Mouse (Mus musculus): ENCODE results near the gene Emilin3. TPM values are rescaled to one million over a fixed set of nuclear protein-coding genes. Genes with fewer than 3 reads are reported as not detected.

The Emilin3 gene
- polyA plus RNA-seq, 1 experiment from 2014 or later: 28.0 TPM

GRCm38 (mm10) chr2:160887284-160887683, 24.8 kb downstream of the Emilin3 start:
- Histone ChIP-seq H3K9ac (peak overlapping the region; percentile 25; the same call in 1 of the 2 replicates), H3K36me3 (no peaks in the 10 kb centered on the region), H3K4me1 (0 out of 2 replicates have a peak, but pooled peaks cover 2% of the 10 kb centered on the region), H3K27ac (peak overlapping the region; percentile 51), H3K4me3 (replicated peaks) (peak overlapping the region; percentile 52), H3K4me2 (peak overlapping the region; percentile 95), H3K9me3 (no peaks in the 10 kb centered on the region), H3K27me3 (replicated peaks) (no peaks in the 10 kb centered on the region)
- peak; percentile 72 for ATAC-seq (ENCODE audit: insufficient read depth, low FRiP score, low read depth)
- whole genome bisulfite sequencing: 1% methylated on average over 11 of the region's 11 CpGs

GRCm38 (mm10) chr2:160886221-160886620, 25.9 kb downstream of the Emilin3 start:
- H3K9ac ChIP-seq: no peak overlapping the region
- no peaks in the 10 kb centered on the region for H3K36me3 ChIP-seq
- H3K27ac ChIP-seq: no peak overlapping the region
- no peaks in the 10 kb centered on the region for H3K27me3 ChIP-seq (replicated peaks)
- 67% methylated on average over 3 of the region's 3 CpGs for WGBS
- H3K4me1 ChIP-seq: 0 out of 2 replicates have a peak, but pooled peaks cover 2% of the 10 kb centered on the region
- H3K9me3 ChIP-seq: no peaks in the 10 kb centered on the region
- H3K4me3 ChIP-seq (replicated peaks): no peak overlapping the region
- H3K4me2 ChIP-seq: no peak overlapping the region
- ATAC-seq (ENCODE audit: insufficient read depth, low FRiP score, low read depth): no peak

- no peak for ATAC-seq (ENCODE audit: insufficient read depth, low FRiP score, low read depth)
- 0 out of 2 replicates have a peak, but pooled peaks cover 2% of the 10 kb centered on the region for H3K4me1 ChIP-seq
- no peaks in the 10 kb centered on the region for H3K27me3 ChIP-seq (replicated peaks)
- WGBS: 19% methylated on average over 2 of the region's 2 CpGs
- H3K9me3 ChIP-seq: no peaks in the 10 kb centered on the region
- H3K4me3 ChIP-seq (replicated peaks): no peak overlapping the region
- H3K36me3 ChIP-seq: no peaks in the 10 kb centered on the region
- no peak overlapping the region for H3K4me2 ChIP-seq
- H3K9ac ChIP-seq: no peak overlapping the region
- no peak overlapping the region for H3K27ac ChIP-seq
These were observed 27.3 kb downstream of the Emilin3 start for GRCm38 (mm10) chr2:160884830-160885229.

GRCm38 (mm10) chr2:160883912-160884311, 28.2 kb downstream of the Emilin3 start:
- 60% methylated on average over 4 of the region's 4 CpGs for WGBS
- Histone ChIP-seq H3K27ac (no peak overlapping the region), H3K4me3 (replicated peaks) (no peak overlapping the region), H3K9me3 (no peaks in the 10 kb centered on the region), H3K9ac (no peak overlapping the region), H3K27me3 (replicated peaks) (no peaks in the 10 kb centered on the region), H3K4me2 (no peak overlapping the region), H3K36me3 (no peaks in the 10 kb centered on the region), H3K4me1 (0 out of 2 replicates have a peak, but pooled peaks cover 2% of the 10 kb centered on the region)
- ATAC-seq (ENCODE audit: insufficient read depth, low FRiP score, low read depth): no peak

GRCm38 (mm10) chr2:160882436-160882835, 29.7 kb downstream of the Emilin3 start:
- no peaks in the 10 kb centered on the region for H3K9me3 ChIP-seq
- no peak overlapping the region for H3K9ac ChIP-seq
- no peak for ATAC-seq (ENCODE audit: insufficient read depth, low FRiP score, low read depth)
- WGBS: 79% methylated on average over 5 of the region's 5 CpGs
- H3K4me2 ChIP-seq: no peak overlapping the region
- H3K27me3 ChIP-seq (replicated peaks): no peaks in the 10 kb centered on the region
- no peak overlapping the region for H3K4me3 ChIP-seq (replicated peaks)
- H3K27ac ChIP-seq: no peak overlapping the region
- no peaks in the 10 kb centered on the region for H3K36me3 ChIP-seq
- H3K4me1 ChIP-seq: 0 out of 2 replicates have a peak, but pooled peaks cover 1% of the 10 kb centered on the region

GRCm38 (mm10) chr2:160881462-160882101, 30.5 kb downstream of the Emilin3 start:
- Histone ChIP-seq H3K27me3 (replicated peaks) (no peaks in the 10 kb centered on the region), H3K27ac (no peak overlapping the region), H3K4me3 (replicated peaks) (no peak overlapping the region), H3K36me3 (no peaks in the 10 kb centered on the region), H3K9ac (no peak overlapping the region), H3K9me3 (no peaks in the 10 kb centered on the region), H3K4me2 (no peak overlapping the region), H3K4me1 (no peaks in the 10 kb centered on the region)
- ATAC-seq (ENCODE audit: insufficient read depth, low FRiP score, low read depth): no peak
- WGBS: 38% methylated on average over 6 of the region's 6 CpGs

- WGBS: 60% methylated on average over 13 of the region's 13 CpGs
- H3K9me3 ChIP-seq: no peaks in the 10 kb centered on the region
- no peaks in the 10 kb centered on the region for H3K27me3 ChIP-seq (replicated peaks)
- no peak within 1 kb of the TSS for H3K27ac ChIP-seq
- no peaks in the 10 kb centered on the region for H3K4me1 ChIP-seq
- H3K36me3 ChIP-seq: no peaks in the 10 kb centered on the region
- no peak within 1 kb of the TSS for H3K4me3 ChIP-seq (replicated peaks)
- ATAC-seq (ENCODE audit: insufficient read depth, low FRiP score, low read depth): peak; percentile 27; the same call in 1 of the 2 replicates
- H3K4me2 ChIP-seq: no peak within 1 kb of the TSS
- H3K9ac ChIP-seq: no peak within 1 kb of the TSS
These were observed 31.5 kb downstream of the Emilin3 start, which contains the start of gene Lpin3 for GRCm38 (mm10) chr2:160880453-160881195. Lpin3 (plus strand) TSS chr2:160880670.

GRCm38 (mm10) chr2:160876115-160876514, 36.0 kb downstream of the Emilin3 start:
- Histone ChIP-seq H3K9ac (no peak overlapping the region), H3K9me3 (no peaks in the 10 kb centered on the region), H3K27ac (no peak overlapping the region), H3K4me2 (no peak overlapping the region), H3K27me3 (replicated peaks) (no peaks in the 10 kb centered on the region), H3K4me3 (replicated peaks) (no peak overlapping the region), H3K4me1 (0 out of 2 replicates have a peak, but pooled peaks cover 3% of the 10 kb centered on the region), H3K36me3 (no peaks in the 10 kb centered on the region)
- 89% methylated on average over 4 of the region's 4 CpGs for WGBS
- ATAC-seq (ENCODE audit: insufficient read depth, low FRiP score, low read depth): no peak

GRCm38 (mm10) chr2:160874231-160874877, 37.8 kb downstream of the Emilin3 start:
- Histone ChIP-seq H3K9me3 (no peaks in the 10 kb centered on the region), H3K27ac (no peak overlapping the region), H3K27me3 (replicated peaks) (no peaks in the 10 kb centered on the region), H3K36me3 (no peaks in the 10 kb centered on the region), H3K4me3 (replicated peaks) (no peak overlapping the region), H3K4me1 (0 out of 2 replicates have a peak, but pooled peaks cover 3% of the 10 kb centered on the region), H3K9ac (no peak overlapping the region), H3K4me2 (no peak overlapping the region)
- no peak for ATAC-seq (ENCODE audit: insufficient read depth, low FRiP score, low read depth)
- 71% methylated on average over 5 of the region's 5 CpGs for WGBS

- H3K9me3 ChIP-seq: no peaks in the 10 kb centered on the region
- peak within 1 kb of the TSS; percentile 96 for H3K9ac ChIP-seq
- WGBS: under 1% methylated on average over 44 of the region's 48 CpGs
These were observed 39.2 kb downstream of the Emilin3 start, which contains the start of gene Zhx3 for GRCm38 (mm10) chr2:160872890-160873382. Zhx3 (minus strand) TSS chr2:160872998.

GRCm38 (mm10) chr2:160872395-160872794, 39.7 kb downstream of the Emilin3 start:
- Histone ChIP-seq H3K4me2 (peak overlapping the region; percentile 78), H3K27me3 (replicated peaks) (no peaks in the 10 kb centered on the region), H3K36me3 (no peaks in the 10 kb centered on the region), H3K4me3 (replicated peaks) (peak overlapping the region; percentile 98), H3K9me3 (no peaks in the 10 kb centered on the region), H3K4me1 (0 out of 2 replicates have a peak, but pooled peaks cover 3% of the 10 kb centered on the region), H3K27ac (peak overlapping the region; percentile 99), H3K9ac (peak overlapping the region; percentile 96)
- ATAC-seq (ENCODE audit: insufficient read depth, low FRiP score, low read depth): peak; percentile 86
- WGBS: under 1% methylated on average over 41 of the region's 47 CpGs

More at GRCm38 (mm10) chr2:160872890-160873382, 39.2 kb downstream of the Emilin3 start, which contains the start of gene Zhx3:
- Histone ChIP-seq H3K27me3 (replicated peaks) (no peaks in the 10 kb centered on the region), H3K36me3 (no peaks in the 10 kb centered on the region), H3K4me1 (0 out of 2 replicates have a peak, but pooled peaks cover 3% of the 10 kb centered on the region), H3K27ac (peak within 1 kb of the TSS; percentile 99), H3K4me3 (replicated peaks) (peak within 1 kb of the TSS; percentile 98), H3K4me2 (peak within 1 kb of the TSS; percentile 78)
- ATAC-seq (ENCODE audit: insufficient read depth, low FRiP score, low read depth): peak; percentile 97

Data from stomach, embryonic 15.5 days (tissue).